Mouse (Mus musculus) liver (tissue): Measurements from ENCODE around the gene Brd4.

Experiments used
- DNase-seq: peaks from one replicate; pipeline ENCODE4 v3.0.0-alpha.2; 2020; ENCODE audit warnings: mixed read lengths

Gene Brd4

GRCm38 (mm10) chr17:32280575-32280974 lies 3.9 kb downstream of the Brd4 start:
- no peak for DNase-seq

- no peak for DNase-seq
Measured at GRCm38 (mm10) chr17:32277201-32277600, 7.3 kb downstream of the Brd4 start.

- no peak for DNase-seq
Measured at GRCm38 (mm10) chr17:32275568-32275967, 9.0 kb downstream of the Brd4 start.

- DNase-seq, result no peak
Measured at GRCm38 (mm10) chr17:32269151-32269550, 15.4 kb downstream of the Brd4 start.

DNA sequence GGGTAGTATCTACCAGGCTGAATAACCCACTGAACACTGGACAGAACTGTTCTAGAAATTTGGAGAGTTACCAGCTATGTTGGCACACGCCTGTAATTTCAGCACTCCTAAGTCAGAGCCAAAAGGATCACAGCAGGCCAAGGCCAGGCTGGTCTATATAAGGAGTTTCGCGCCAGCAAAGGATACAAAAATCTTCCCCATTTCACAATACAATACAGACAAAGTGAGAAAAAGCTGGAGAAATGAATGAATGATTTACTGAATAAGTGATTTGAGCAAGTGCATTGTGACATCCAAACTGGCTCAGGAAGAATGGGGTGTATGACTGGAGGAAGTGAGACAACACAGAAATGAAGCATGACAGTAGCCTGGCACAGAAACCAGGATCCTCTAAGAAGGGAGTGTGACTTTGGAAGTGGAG lies 16.0 kb downstream of the Brd4 start:
- no peak for DNase-seq

DNA sequence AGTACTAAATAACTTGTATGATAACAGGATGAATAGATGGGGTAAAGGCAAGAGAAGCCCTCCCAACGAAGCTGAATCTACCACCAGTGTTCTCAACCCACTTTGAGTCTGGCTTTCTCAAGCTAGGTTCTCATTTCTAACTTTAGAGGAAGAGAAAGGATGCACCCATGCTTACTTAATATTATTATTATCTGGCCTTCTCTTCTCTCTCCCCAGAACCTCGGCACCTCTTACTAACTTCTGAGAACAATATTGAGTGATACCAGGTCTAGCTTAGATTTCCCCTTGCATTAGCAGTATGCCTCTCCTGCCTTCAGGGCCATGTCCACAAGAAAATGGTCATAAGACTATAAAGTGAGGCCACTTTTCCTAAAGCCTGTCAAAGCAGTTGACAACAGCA lies 16.4 kb downstream of the Brd4 start:
- no peak for DNase-seq

DNA sequence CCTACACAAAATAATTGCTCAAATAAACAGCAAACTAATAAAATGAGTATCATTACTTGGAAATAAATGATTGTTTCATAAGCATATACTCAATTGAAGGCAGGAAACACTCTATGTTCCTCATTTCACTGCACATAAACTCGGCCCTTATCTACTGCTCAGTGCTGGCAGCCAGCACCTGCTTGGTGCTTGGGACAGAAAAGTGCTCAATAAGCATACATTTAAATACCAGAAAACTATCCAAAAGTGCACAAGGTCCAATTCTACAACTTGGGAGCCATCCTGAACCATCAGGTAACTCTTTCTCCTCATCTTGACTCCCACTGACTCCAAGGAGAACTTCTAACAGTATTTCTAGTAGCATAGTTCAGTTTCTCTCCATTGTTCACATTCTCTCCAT lies 16.9 kb downstream of the Brd4 start:
- DNase-seq, result no peak

DNA sequence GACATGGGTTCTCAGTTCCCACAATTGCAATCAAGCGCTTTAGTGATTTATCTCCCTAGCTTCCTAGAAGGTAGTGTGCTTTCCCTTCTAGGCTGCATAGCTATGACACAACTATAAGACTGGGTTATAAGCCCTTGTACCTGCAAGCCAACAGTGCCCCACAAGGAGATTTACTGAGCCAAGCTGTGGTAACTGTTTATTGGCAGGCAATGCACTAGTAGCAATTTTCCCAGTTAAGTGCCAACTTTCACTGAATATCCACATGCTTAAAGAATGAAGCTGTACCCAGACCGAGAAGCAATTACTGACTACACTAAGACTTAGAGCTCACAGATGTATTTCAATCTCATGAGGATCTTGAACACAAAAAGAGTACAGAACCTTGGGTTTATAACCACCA lies 20.9 kb downstream of the Brd4 start:
- no peak for DNase-seq

DNA sequence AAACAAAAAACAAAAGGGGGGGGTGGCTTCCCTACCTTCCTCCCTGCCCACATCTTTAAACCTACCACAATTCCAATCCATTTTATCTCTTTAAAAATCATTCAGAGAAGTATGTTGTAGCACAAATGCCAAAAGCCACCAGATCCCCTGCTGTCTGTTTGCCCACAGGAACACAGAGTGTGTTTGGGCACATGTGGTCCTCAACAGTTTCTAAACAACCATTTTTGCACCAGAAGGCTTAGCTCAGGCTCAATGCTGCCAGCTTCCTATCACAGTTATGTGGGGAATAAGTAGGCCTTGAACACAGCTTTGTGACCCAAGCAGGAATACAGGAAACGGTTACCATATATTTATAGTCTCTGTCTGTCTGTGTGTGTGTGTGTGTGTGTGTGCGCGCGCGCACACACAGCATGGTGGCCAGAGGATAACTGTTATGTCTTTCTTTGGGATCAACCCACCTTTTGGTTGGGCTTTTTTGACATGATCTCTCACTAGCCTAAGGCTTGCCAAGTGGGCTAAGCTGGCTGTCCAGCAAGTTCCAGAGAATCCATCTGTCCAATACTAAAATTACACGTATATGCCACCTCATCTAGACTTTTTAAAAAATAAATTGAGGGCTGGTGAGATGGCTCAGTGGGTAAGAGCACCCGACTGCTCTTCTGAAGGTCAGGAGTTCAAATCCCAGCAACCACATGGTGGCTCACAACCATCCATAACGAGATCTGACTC lies 21.5 kb downstream of the Brd4 start:
- DNase-seq, result no peak

GRCm38 (mm10) chr17:32258869-32259268 lies 25.7 kb downstream of the Brd4 start:
- DNase-seq, result no peak

- no peak for DNase-seq
Measured at GRCm38 (mm10) chr17:32257944-32258343, 26.6 kb downstream of the Brd4 start.

GRCm38 (mm10) chr17:32257452-32257851 lies 27.1 kb downstream of the Brd4 start:
- no peak for DNase-seq

- no peak for DNase-seq
Measured at GRCm38 (mm10) chr17:32256896-32257295, 27.6 kb downstream of the Brd4 start.

- DNase-seq, result no peak
Measured at GRCm38 (mm10) chr17:32253261-32253660, 31.3 kb downstream of the Brd4 start.

DNA sequence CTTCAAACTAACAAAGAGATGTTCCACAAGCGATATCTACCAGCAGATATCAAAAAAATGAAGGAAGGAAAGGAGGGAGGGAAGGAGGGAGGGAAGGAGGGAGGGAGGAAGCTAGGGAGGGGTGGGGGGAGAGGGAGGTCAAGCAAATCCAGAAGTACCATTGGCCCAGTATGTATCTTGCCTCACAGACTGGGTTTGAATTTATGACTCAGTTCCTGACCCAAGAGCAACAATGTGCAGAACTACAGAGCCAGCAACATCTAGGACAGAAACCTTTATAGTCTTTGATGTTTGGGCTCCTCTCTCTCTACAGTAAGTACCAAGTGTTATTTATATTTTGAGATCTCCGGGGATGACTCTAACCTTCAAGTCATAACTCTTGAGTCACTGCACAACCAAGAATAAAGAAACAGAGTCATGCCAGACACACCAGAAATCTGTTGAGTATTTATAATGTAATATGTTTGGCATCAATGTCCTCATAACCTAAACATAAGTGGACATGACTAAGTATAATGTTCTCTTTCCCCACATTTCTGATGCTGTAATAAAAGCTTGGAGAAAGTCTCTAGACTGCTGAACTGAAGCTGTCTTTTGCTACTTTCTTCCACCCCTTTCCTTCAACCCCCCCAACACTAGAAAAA lies 32.6 kb downstream of the Brd4 start:
- no peak for DNase-seq

DNA sequence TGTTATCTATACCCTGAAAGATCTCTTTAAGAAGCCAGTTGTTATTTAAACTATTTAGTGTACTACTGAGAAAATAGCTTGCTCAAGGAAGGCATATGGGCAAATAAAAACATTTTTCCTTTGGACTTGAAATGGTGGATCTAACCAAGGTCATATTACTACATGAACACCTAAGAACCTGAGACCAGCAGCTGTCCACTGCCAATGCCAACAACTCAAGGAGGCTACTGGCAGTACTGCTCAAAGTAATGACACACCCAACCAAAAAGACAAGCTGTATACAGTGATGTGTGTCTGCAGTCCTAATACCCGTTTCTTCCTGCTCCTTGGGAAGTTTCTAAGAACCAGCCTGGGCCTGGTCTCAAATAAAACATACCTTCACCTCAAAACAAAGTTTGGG lies 34.5 kb downstream of the Brd4 start:
- no peak for DNase-seq

GRCm38 (mm10) chr17:32248192-32248591 lies 36.3 kb downstream of the Brd4 start:
- no peak for DNase-seq

DNA sequence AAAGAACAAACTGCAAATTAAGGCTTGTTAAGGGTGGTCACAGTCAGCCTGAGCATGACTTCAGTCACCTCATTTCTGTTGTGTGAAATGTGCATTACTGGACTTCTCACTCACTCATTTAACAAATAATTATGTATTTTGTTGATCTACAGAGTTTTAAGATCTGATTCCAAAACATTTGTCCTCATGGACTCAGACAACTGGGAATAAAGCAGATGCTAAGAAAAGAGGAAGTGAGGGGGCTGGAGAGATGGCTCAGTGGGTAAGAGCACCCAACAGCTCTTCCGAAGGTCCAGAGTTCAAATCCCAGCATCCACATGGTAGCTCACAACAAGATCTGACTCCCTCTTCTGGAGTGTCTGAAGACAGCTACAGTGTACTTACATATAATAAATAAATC lies 36.9 kb downstream of the Brd4 start:
- DNase-seq, result no peak

- DNase-seq, result no peak
Measured at GRCm38 (mm10) chr17:32246117-32246516, 38.4 kb downstream of the Brd4 start.

GRCm38 (mm10) chr17:32240881-32241531 lies 43.5 kb downstream of the Brd4 start:
- DNase-seq, result no peak

DNA sequence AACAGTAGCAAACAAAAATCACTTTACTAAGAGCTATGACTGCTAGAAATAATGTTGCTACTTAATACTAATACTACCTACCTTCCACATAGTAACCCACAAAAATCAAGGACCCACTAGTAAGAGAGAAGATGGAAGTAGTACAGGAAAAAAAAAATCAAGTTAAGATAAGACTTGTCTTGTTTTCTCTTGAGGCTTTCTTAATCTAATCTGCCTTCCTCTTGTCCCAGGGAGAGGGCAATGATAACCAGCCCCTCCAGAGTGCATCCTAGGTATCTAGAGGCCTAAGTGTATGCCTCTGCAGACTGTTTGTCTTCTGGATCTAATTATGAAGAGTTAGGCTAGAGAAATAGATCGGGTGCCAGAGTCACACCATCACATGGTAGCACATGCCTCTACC lies 45.9 kb downstream of the Brd4 start:
- no peak for DNase-seq

GRCm38 (mm10) chr17:32235534-32236191 lies 48.9 kb downstream of the Brd4 start:
- DNase-seq, result no peak

GRCm38 (mm10) chr17:32233174-32233573 lies 51.3 kb downstream of the Brd4 start:
- DNase-seq, result no peak

- DNase-seq, result no peak
Measured at GRCm38 (mm10) chr17:32229256-32229655, 55.3 kb downstream of the Brd4 start.
